Mouse (Mus musculus) spleen, adult 18-20 months (tissue): ENCODE results near the gene Mettl7a1.
"Not testable (repeated sequence)": the region's sequence is repeated elsewhere in the genome, so short reads cannot be mapped to it uniquely, and the experiment has no call there.

Experiments
- DNase-seq, 2 experiments: peaks; one replicate each; pipeline ENCODE4 v3.0.0; 2022; ENCODE audit warnings: mixed read lengths in 2 of 2

Mettl7a1 gene

GRCm38 (mm10) chr15:100346761-100347160, 42.8 kb downstream of the Mettl7a1 start:
- no peak for DNase-seq

GRCm38 (mm10) chr15:100349496-100349895, 45.6 kb downstream of the Mettl7a1 start:
- DNase-seq: no peak

- DNase-seq: no peak
These were observed 47.6 kb downstream of the Mettl7a1 start for GRCm38 (mm10) chr15:100351501-100352060.

- DNase-seq: no peak
These were observed 48.8 kb downstream of the Mettl7a1 start, which contains the start of the genes Methig1 and Mettl7a2 for GRCm38 (mm10) chr15:100352711-100353250. Gene Methig1, plus strand, starts transcription at chr15:100353149. Gene Mettl7a2, plus strand, starts transcription at chr15:100353200.

- DNase-seq: not testable (repeated sequence)
These were observed 49.5 kb downstream of the Mettl7a1 start for GRCm38 (mm10) chr15:100353399-100353798.

- DNase-seq: no peak
These were observed 51.9 kb downstream of the Mettl7a1 start for GRCm38 (mm10) chr15:100355876-100356275.

- DNase-seq: no peak
These were observed 60.3 kb downstream of the Mettl7a1 start, which contains the start of gene Higd1c for GRCm38 (mm10) chr15:100364242-100364641. Gene Higd1c, plus strand, starts transcription at chr15:100364542.

GRCm38 (mm10) chr15:100365967-100366366, 62.0 kb downstream of the Mettl7a1 start:
- not testable (repeated sequence) for DNase-seq

- DNase-seq: no peak
These were observed 63.2 kb downstream of the Mettl7a1 start for GRCm38 (mm10) chr15:100367119-100367518.

- peak in 1 of 2 experiments; percentile 26 for DNase-seq
These were observed 71.1 kb downstream of the Mettl7a1 start for GRCm38 (mm10) chr15:100375066-100375465.

GRCm38 (mm10) chr15:100377847-100378505, 74.0 kb downstream of the Mettl7a1 start:
- DNase-seq: not testable (repeated sequence)
